Mouse (Mus musculus) bone marrow, adult 2 months (tissue): Measurements from ENCODE around the gene Kctd18.

Experiments
- CTCF ChIP-seq: fragments of 200-500 bp; IDR thresholded peaks from 2 replicates; pipeline ENCODE4 v1.5.1; 2011; ENCODE audit warnings: low read length, control low read depth; ENCODE audit not compliant: control insufficient read depth, insufficient read depth
- POLR2A ChIP-seq: fragments of 200-500 bp; IDR thresholded peaks from 2 replicates; pipeline ENCODE4 v1.6.1; 2011; ENCODE audit warnings: low read depth, mild to moderate bottlenecking, control low read depth, low read length, borderline replicate concordance; ENCODE audit not compliant: control insufficient read depth

DNA sequence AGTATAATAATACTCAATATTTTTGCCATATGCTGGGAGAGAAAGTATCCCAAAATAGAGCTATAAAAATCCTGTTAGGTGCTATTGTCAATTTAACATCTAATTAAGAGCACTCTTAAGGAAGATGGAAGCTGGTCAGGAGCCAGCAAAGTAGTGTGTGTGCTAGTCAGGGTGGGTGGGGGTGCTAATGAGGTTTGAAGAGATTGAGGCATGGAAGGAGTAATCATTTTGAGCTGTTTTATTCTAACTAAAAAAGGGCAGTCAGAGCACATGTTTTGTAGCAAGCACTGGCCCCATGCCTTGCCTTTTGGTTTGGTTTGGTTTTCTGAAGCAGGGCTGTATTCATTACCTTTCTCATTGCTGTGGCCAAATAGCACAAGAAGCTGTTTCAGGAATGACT is 112.4 kb downstream of the Kctd18 start:
- TF ChIP-seq POLR2A (no peak), CTCF (no peak)
